Mouse (Mus musculus) kidney, postnatal 10 days (tissue): ENCODE measurements around the gene Pcif1.
A peak's percentile ranks its signal among the peaks of the same experiment; 100 is the strongest.
"Not testable (repeated sequence)": the region's sequence is repeated elsewhere in the genome, so short reads cannot be mapped to it uniquely, and the experiment has no call there.

ENCODE experiments used
- DNase-seq: peaks from one replicate; pipeline ENCODE4 v3.0.0; 2021; ENCODE audit warnings: mixed read lengths

Pcif1 gene

DNA sequence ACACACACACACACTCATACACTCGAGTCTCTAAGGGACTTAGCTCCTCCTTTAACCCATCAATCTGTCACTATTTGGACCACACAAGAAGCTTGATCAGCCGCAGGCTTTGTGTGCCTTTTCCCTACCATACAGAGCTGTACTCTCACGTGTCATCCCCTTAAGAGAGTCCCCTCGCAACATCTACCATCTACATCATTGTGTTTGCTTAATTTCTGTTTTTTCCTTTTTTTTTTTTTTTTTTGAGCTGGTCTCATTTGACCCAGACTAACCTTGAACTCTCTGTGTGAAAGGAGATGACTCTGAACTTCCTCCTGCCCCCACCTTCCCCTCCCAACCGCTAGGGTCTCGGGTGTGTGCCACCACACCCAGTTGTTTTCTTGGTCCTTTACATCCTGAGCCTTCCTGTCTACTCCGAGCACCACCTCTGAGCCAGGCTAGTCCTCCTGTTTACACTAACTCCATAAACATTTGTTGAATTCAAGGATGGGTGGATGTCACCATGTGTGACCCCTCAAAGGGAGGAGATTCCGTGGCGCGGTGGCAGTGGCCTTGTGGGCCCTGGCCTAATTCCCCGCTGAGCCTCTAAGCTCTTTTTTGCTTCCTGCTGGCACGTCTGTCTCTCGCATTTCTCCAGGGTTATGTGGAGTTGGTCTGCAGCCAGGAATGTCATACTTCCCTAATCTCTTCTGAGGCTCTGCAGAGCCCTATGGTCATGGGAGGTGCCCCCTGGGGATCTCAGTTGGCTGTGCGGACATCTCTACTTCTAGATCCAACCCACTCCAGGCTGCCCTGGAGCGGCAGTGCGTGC, 12.2 kb upstream of the Pcif1 start:
- DNase-seq: peak; percentile 76

DNA sequence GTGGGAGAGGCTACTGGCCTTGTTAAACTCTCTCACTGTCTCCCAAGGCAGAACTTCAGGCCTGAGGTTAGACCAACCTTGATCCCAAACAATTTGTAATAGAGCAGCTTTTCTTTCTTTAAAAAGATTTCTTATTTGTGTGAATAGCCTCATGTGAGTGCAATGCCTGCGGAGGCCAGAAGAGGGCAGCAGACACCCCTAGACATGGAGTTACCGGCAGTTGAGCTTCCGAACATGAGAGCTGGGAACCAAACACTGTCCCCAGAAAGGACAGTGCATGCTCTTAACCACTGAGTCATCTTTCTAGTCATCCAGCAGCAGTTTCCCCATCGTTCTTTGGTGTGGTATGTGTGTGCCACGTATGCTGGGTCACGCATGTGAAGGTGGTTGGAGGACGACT, 11.5 kb upstream of the Pcif1 start:
- peak; percentile 56 for DNase-seq

DNA sequence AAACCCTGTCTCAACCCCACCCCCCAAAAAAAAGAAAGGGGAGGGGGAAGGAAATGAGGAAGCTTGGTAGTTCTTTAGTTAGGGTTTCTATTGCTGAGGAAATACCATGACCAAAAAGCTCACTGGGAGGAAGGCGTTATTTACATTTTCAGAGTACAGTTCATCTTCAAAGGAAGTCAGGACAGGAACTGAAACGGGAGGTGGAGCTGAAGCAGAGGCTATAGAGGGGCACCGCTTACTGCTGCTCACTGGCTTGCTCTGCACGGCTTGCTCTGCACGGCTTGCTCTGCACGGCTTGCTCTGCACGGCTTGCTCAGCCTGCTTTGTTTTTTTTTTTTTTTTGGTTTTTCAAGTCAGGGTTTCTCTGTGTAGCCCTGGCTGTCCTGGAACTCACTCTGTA, 10.6 kb upstream of the Pcif1 start:
- no peak for DNase-seq

DNA sequence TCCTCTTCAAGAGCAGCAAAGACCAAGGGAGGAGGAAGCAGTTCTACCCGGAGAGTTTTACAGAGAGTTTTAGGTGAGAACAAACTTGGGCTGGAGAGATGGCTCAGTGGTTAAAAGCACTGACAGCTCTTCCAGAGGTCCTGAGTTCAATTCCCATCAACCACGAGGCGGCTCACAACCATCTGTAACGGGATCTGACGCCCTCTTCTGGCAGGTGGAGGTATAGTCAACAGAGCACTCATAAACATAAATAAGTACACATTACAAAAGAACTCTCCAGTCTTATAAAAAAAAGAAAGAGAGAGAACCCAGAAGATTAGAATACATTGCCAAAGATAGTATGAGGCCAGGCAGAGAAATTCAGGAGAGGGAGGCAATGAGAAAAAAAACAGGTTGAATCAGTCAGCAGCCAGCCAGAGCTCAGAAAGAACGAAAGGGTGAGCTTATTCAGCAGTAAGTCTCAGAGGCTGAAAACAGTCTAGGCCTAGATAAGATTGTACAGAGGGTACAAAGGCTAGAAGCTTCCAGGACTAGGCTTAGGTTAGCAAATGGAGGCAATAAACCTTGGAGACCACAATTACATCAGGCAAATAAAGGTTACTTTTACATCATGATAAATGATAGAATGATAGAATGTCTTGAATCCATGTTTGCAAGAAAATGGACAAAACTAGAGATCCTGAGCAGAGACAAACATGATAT, 7.4 kb upstream of the Pcif1 start:
- DNase-seq: no peak

DNA sequence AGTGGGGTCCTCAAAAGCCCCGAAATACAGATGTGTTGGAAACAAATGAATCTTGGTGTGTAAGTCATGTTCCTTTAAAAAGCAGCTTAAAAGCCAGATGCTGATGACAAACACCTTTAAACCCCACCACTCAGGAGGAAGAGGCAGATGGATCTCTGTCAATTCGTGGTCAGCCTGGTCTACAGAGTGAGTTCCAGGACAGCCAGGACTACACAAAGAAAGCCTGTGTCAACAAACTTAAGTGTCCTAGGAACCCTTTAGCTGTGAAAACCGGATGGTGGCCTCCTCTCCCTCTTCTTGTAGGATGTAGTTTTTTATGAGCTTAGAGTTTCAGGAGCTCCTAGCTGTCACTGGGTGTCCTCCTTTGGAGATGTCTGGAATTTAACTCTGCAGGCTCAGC, 5.5 kb upstream of the Pcif1 start:
- no peak for DNase-seq

DNA sequence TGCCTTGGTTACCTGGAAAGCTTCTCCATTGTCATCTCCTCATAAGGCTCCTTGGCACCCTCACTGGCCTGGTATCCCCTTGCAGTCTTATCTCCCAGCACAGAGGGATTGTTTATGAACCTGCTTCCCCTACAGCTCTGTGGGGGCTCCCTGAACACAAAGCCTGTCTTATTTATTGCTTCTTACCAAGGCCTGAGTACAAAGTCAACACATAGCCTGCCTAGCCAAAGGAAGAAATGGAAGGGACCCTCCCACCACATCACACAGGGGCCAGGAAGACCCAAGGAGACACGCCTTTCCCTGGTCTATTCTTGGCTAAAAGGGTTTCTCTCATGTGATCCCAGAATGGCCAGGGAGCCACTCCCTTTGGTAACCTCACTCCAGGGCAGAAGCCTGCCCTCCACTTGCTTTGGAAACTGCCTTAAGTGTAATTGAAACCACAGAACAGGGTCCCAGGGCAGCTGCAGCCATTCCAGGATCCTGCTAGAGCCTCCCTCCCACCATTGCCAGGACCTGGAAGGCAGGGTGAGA, 4.8 kb upstream of the Pcif1 start:
- peak; percentile 49 for DNase-seq

DNA sequence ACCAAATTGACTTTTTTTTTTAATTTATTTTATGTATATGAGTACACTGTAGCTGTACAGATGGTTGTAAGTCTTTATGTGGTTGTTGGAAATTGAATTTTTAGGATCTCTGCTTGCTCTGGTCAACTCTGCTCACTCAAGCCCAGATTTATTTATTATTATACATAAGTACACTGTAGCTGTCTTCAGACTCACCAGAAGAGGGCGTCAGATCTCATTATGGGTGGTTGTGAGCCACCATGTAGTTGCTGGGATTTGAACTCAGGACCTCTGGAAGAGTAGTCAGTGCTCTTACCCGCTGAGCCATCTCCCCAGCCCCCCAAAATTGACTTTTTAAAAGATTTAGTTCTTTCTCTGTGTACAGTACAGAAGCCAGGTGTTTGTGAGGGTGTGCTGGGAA, 3.5 kb upstream of the Pcif1 start:
- not testable (repeated sequence) for DNase-seq

DNA sequence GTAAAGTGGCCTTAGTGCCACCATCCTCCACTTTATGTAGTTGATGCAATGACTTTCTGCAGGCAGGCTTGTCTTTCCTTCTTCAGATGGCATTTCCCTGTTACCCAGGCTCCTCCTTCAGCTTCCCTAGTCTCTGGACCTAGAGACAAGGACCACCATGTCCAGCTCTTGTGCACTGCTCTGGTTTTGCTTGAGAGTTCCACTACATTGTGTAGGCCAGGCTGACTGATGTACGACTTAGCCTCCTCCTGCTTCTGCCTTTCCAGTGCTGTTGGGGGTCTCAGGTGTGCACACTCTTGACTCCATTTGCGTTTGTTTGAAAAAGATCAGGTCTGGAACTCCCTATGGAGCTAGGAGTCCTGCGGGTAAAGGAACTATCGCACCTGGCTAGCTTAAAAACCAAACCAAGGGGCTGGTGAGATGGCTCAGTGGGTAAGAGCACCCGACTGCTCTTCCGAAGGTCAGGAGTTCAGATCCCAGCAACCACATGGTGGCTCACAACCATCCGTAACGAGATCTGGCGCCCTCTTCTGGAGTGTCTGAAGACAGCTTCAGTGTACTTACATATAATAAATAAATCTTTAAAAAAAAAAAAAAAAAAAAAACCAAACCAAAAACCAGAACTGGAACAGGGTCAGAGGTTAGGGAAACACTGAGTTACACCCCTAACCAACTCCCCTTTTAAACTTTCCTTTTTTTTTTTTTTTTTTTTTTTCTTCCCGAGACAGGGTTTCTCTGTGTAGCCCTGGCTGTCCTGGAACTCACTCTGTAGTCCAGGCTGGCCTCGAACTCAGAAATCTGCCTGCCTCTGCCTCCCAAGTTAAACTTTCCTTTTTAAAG, 1.5 kb upstream of the Pcif1 start:
- DNase-seq: not testable (repeated sequence)

DNA sequence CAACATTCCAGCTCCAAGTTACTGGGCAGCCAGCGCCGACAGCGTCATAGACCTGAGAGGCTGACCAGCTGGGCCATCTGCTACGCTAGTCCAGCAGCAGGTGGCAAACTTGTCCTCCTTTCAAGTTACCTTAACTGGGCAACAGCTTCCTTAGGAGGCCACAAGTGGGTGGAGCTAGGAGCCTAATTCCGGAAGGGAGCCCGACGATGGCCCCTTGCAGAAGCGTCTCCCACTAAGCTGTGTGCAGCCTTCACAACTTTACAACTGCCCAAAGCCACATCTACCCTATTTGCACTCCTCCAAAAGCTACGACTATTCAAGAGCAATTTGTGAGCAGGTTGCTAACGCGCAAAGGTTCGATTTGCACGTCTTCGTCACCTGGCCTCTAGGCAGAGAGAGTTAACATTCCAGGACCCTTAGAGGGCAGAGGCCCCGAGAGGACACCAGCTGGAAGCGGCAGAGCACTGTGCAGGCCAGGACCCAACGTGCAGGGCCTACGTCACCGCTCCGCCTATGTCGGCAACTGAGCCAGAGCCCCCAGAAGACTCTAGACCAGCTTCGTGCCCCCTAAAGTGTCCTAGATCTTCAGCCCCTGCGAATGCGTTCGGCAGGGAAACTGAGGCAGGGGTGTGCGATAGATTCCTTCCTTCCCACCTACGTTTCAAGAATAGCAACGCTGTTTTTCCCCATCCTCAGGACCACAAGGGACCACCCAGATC, 436 bp upstream of the Pcif1 start:
- DNase-seq: peak; percentile 80

DNA sequence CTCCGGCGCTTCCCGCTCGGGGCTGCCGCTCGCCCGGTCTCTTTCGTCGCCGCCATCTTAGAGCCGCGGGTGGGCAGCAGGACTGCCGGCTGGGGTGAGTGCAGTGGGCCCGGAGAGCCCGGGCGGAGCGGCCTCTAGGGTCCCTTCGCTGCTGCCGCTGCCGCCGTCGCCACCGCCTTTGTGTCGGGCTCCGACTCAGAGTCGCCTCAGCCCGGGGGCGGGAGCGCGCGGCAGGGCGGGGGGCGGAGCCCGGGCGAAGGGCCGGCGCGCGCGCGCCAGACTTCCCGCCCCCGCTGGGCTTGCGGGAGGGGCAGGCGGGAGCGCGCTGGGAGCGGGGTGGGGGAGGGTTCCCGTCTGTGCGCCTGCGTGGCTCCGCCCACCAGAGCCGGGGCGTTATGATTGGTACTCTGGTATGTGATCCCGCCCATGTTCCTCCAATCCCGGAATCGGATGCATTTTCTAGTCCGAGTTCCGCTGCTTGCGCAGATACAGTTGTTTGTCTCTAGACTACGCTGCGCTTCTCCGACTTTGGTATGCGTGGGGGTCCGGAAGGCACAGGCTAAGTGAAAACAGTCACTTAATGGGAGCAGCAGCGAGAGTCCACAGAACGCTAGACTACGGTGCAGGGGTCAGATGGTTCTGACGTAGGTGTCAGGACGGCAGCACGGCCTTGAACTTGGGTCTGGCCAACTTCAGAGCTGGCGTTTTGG, 619 bp downstream of the Pcif1 start:
- peak; percentile 97 for DNase-seq

DNA sequence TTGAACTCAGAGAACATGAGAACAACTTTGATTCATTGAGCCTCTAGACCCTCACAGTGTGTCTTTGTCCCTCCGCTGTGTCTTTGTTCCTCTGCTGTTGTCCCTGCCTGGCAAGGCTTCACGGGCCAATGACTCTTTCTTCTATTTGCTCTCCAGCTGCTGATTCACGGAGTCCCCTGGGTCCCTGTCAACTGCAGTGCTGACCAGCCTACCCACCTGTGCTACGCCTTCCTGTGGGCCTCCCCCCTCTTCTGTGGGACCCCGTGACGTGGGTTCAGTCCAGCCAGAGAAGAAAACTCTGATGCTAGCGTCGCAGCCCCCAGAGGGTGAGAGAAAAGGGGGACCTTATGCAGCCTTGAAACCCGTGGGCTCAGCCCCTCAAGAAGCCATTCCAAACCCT, 3.5 kb downstream of the Pcif1 start:
- DNase-seq: no peak

DNA sequence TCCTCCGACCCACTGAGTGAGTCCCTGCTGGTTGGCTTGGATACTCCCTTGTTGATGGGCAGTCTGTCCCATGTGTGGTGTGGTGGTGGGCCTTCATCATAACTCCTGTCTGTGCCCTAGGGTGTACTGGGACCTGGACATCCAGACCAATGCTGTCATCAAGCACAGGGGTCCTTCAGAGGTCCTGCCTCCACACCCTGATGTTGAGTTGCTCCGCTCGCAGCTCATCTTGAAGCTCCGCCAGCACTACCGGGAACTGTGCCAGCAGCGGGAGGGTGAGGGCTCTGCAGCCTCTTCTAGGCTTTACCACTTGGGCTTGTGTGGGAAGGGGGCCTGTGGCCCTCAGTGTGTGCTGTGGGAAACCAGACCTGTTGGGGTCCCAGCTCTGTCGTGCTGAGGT, 6.7 kb downstream of the Pcif1 start:
- DNase-seq: peak; percentile 87

DNA sequence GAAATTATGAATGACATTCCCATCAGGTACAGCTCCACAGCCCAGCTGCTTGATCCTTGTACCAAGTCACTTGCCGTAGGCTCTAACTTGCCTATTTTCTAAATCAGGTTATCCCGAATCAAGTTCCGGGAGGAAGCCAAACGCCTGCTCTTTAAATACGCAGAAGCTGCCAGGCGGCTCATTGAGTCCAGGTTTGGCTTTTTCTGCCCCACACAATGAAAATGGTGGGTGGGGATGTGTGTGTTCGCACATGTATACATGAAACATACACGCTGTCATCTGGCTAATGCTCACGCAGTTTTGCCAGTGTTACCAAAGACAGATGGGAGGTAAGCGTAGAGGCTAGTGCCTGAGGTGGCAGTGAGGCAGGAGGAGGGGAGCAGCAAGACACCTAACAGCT, 7.5 kb downstream of the Pcif1 start:
- no peak for DNase-seq

DNA sequence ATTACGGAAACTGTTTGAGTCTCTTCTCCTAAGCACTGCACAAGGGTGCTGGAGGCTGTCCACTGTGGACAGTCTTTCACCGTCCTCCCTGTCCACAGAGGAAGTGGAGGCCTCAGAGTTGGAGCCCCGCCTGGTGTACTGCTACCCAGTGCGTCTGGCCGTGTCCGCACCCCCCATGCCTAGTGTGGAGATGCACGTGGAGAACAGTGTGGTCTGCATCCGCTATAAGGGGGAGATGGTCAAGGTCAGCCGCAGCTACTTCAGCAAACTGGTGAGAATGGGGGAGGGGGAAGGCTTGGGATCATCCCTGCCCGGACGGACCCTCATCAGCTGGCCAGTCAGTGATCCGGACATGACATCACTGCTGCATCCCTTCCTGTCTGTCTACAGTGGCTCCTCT, 9.9 kb downstream of the Pcif1 start:
- no peak for DNase-seq

DNA sequence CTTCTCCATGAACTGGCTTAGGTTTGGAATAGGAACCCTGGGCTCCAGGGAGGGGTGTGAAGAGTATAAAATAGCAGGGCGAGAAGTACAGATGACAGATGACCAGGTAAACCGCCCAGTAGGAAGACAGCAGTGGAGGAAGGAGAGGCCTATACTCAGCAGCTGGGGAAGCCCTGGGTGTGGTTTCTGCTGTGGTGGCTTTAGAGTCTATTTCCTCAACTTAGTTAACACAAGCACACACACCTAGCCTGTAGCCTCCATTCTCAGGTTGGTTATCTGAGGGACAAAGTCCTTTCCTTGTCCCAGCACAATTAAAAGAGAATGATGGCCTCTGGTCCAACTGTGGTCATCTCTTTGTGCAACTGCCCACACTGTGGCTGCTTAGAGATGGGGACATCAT, 10.9 kb downstream of the Pcif1 start:
- DNase-seq: no peak

DNA sequence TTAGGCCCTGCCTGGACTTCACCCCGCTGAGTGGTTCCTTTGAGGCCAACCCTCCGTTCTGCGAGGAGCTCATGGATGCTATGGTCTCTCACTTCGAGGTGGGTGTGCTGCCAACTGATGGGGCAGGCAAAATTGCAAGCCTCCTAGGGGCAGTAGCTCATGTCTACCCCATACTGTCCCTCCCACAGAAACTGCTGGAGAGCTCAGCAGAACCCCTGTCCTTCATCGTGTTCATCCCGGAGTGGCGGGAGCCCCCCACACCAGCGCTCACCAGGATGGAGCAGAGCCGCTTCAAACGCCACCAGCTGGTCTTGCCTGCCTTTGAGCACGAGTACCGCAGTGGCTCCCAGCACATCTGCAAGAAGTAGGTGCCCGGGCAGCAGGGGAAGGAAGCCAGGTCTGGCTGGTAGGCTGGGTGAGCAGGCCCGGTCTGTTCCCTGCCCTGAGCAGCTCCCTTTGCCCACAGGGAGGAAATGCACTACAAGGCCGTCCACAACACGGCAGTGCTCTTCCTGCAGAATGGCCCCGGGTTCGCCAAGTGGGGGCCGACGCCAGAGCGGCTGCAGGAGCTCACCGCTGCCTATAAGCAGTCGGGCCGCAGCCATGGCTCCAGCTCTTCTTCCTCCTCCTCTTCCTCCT, 11.4 kb downstream of the Pcif1 start:
- no peak for DNase-seq

DNA sequence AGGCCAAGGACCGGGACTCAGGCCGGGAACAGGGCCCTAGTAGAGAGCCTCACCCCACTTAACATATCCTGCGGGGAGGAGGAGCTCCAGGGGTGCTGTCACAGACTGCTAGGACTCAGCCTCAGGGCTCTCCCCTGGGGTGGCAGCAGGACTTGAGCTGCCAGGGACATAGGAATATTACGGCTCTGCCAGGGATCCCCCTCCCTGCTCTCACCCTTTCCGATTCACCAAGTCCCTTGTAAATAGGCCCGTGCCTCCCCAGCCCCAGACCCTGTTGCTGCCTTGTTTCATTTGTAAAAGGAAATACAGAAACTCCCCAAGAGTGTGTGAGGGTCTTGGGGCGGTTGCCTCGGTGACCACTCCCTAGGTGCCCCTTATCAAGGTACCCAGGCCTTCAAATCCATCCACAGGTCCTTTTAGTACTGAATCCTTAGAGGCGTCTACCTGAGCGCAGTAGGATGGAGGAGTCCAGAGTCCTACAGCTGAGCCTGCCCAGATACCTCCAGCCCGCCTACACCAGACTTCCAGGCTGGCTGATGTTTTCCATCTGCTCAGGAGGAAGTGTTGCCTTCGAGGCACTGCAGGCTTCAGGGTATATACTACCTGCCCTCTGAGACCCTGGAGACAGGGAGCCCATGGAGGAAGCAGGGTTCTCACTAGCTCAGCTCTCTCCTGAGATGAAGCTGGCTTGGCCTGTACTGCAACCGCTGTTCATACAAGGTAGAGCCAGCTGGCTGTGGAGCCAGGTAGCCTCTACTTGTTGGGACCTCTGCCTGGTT, 12.1 kb downstream of the Pcif1 start:
- DNase-seq: no peak

DNA sequence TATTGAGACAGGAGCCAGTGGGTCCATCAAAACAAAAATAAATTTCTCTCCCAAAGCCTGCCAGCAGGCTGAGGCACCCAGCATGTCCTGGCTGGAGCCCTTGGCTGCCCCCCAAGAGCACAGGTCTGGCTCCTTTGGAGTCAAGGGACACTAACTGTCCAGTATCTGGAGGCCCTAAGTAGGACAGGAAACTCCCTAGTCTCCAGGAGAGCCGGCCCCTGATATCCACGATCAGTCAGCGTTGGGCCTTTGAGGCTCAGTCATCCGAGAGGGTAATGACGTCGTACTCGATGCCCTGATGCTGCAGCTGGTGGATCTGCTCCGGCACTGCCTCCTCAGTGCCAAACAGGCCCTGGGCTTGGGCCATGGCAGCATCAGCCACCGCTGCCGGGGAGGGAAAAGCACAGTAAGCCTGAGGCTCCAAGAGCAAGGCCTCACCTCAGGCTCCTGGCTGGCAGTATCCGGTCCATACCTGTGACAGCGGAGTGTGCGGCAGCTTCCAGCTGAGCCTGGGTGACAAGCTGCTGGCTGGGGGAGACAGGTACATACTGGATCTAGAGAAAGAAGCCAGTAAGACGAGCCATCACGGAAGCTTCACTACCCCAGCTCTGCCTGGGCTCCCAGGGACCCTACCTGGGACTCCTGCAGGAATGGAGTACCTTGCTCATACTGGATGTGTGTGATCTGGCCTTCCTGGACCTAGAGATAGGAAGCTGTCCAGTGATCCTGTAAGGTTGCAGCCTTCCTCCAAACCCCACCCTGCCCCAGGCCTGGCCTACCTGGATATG, 13.0 kb downstream of the Pcif1 start:
- no peak for DNase-seq

DNA sequence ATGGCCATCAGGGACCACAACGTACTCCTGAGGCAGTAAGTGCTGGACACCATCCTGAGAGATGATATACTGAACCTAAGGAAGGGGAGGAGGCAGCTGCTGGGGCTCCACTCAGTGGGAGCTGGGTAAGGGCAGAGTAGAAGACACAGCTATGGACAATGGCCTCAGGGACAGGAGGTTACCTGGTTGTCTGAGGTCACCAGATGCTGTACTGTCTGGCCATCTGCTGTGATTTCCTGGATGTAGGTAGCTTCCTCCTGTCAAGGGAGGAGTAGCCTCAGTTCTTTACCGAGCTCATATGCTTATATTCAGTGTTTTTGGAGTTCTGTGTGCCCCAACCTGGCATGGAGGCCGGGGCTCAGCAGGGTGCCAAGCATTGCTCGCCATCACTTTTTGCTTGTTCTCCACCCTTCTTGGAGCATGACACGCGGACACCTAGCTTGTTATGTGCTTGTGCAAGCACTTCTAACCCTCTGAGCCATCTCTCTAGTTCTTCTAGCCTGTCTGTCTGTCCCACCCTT, 13.7 kb downstream of the Pcif1 start:
- DNase-seq: no peak

DNA sequence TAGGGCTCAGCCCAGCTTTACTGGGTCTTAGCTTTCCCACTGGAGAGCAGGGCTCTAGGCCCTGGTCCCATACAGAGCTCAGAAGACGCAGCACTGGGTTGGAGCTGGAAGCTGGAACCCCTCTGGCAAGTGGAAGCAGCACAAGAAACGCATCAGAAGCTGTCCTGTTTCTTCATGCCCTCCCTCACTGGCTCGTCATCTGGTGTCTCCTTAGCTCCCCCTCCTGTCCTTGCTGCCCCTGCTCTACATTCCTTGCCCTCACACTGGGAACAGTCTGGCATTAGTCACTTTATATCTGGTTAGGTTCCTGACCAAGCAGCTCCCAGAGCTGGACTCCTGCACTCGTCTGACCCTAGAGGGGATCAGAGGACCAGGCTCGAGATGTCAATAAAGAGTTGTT, 14.9 kb downstream of the Pcif1 start:
- DNase-seq: no peak
